Mouse (Mus musculus) urinary bladder, postnatal 10 days (tissue): ENCODE data around the gene Gm28038.

Source experiments
- DNase-seq: peaks from one replicate; pipeline ENCODE4 v3.0.0; 2022; ENCODE audit warnings: low spot score

Gm28038 gene

DNA sequence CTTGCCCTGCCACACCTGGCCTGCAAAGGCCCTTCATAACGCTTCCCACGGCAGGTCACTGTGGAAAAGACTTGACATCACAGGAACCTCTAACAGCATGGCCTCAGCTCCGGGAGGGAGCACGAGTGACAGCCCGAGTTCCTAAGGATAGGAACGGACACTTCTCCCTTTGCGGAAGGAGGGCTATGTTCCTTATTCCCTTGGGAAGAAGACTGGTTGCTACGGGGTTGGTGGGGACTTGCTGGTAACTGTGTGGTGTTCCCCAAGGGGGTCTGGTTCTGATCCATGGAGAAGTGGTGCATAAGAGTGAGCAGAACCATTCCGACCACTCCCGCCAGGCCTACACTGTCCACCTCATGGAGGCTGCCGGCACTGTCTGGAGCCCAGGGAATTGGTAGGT lies at the start of gene Gm28038:
Gene Gm28038 (plus strand): TSS at position 301 of the 400 bp plus-strand sequence.
- no peak for DNase-seq

DNA sequence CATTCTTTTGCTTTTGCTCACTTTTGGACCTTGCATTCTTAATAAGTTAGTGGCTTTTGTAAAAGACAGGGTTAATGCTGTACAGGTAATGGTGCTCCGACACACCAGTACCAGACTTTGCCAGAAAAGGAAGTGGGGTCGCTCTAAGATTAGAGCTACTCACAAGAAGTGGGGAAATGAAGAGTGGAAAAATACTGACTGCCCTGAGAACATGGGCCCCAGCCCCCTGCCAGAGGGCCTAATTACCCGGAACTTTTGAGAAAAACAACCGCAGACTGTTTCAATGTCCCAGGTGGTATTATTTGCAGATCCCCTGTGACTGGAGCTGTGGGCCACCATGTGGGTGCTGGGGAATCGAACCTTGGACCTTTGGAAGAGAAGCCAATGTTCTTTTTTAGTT lies 45.2 kb upstream of the Gm28038 start:
- no peak for DNase-seq

DNA sequence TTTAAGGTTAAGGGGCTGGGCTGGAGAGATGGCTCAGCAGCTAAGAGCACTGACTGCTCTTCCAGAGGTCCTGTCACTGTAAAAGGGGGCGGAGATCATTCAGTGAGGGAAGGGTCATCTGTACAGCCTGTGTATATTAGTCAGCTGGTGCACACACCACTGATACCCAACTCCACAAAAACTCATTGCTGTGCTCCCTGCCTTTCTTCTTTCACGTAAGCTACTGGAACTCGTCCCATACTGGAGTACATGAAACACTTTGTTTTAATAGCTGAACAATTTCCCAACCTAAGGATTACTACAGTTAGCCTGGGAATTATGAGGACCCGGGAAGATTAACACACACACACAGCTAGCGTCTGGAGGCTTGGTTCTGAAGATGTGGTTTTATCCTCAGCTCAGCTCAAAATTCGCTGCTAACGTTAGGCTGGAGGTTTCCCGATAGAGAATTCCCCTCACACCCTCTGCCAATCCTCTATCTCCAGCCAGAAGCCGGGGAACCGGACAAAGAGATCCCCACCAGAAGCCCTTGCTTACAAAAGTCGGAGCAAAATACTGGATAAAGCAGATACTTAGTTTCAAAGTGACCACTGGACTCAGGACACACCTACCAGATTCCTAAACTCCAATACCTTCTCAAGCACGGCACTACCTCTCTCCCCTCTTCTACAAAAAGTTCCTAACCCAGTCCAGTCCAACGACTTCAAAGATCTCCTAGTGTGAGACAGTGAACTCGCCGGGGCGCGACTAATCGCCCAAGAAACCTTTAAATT lies 44.2 kb upstream of the Gm28038 start:
- DNase-seq = no peak

DNA sequence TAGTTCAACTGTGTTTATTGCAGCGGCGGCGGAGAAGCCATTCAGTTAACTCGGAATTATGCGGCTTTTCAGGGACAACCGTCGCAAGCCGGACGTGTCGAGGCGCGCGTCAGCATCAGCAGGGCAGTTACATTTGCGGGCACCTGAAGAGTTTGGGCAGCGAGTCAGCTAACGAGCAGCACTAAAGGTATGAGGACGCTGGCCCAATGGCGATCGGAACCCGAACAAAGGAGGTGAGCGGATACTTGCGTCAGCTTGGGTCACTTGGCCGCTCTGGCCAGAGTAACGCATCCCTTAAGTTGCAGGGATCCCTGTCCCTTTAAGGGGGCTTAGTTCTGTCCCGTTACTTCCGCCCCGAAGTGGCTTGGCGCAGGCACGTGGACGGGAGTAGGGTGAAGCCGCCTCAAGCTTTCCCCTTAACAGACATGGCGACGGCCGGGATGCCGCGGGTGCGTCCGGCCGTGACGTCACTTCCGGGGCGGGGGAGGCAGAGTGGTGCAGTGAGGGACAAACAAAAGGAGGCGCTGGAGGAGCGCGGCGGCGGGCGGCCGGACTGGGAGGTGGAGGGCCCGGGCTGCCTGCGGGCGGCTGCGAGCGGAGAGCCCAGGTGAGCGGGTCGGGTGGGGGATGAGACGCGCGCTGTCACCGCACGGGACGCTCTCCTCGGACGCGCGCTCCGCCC lies 43.5 kb upstream of the Gm28038 start, which contains the start of gene Lrrc8a:
Gene Lrrc8a (plus strand): TSS at position 517 of the 682 bp plus-strand sequence.
- DNase-seq = peak; percentile 100

DNA sequence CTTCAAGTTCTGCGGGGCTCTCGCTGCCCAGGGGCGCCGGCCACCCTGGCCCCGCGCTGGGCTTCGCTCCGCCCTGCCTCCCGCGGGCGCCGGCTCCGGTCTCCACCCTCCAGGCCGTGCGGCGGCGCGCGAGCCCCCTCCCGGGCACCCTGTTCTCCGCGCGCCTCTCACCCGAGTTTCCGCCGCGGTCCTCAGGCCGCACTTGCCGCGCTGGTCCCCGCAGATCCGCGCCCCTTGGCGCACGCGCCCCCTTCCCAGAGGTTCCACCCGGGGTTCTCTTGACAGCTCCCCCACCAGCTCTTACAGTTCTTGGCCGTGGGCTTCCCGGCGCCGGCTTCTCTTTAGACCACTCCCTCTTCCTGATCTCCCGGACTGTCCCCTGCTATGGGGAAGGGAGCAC lies 43.0 kb upstream of the Gm28038 start:
- DNase-seq = no peak

DNA sequence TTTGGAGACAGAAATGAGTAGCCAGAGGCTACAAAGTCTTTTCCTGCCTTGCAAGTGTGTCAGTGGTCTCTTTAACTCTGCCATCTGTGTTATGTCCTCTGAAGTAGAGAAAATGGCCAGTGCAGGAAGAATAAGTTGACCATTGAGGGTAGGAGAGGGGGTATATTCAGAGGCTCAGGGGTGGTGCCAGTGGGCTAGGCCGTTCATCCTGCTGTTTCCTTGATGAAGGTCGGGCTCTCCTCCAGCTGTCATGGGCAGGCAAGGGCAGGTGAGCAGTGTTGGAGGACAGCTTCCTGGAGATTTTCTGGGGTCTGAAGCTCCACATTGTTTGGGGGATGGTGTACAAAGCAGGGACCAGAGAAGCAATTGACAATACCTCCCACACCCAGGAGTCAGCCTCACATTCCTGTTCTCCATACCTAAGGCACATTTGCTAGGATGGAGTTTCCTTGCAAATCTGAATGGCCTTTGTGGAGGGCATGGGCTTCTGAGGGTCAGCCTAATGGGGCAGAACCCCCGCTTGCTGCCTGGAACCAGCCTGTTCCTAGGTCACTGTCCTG lies 41.9 kb upstream of the Gm28038 start:
- no peak for DNase-seq

DNA sequence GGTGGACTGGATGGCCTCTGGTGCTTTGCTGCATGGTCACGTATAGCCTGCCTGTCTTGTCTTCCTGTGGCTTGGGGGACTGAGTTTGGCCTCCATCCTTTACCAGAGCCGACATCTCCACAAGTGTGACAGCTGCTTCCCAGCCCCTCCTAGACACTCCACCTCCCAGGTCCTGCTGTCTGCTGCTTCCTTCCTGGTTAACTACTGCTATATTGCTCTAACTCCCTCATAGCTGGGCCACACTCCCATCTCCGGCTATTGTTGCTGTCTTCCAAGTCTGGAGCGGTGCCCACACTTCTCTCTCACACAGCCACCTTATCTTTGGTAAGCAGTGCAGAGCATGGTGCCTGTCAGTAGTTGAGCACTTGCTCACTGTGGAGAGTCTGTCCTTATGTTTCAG lies 41.1 kb upstream of the Gm28038 start:
- no peak for DNase-seq

DNA sequence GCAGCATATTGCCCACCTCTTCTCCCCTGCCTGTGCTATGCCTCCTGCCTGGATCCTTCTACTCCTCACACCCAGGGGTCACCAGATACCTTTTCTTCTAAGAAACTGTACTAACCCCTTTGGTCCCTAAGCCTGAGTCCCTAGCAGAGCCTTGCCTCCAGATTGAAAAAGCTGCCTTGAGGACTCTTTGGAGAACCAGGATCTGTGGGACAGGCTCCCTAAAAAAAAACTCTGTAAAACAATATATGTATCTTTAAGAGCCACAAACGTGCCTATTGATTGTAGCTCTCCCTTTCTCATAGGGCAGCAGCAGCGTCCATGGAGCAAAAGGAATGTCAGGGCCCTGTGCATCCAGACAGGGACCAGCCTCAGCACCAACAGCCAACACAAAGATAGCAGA lies 40.6 kb upstream of the Gm28038 start, which contains the start of gene Gm28035:
Gene Gm28035 (plus strand): TSS at position 301 of the 400 bp plus-strand sequence.
- DNase-seq = no peak

DNA sequence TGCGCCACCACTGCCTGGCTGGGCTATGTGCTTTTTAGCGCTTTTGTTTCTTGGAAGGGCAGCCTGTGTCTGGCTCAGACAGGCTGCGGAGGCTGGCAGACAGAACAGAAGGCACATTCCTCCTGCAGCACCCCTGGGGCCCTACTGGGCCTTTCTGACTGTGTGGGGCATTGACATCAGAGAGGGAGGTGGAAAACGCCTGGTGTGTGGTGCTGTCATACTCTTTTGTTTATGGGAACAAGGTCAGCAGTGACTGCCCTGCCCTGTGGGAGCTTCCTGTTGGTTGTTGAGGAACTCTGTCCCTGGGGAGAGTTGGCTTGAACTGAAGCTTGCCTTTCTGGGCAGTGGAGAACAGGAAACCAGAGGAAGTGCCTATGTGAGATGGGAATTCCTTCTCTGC lies 38.3 kb upstream of the Gm28038 start:
- DNase-seq = no peak

DNA sequence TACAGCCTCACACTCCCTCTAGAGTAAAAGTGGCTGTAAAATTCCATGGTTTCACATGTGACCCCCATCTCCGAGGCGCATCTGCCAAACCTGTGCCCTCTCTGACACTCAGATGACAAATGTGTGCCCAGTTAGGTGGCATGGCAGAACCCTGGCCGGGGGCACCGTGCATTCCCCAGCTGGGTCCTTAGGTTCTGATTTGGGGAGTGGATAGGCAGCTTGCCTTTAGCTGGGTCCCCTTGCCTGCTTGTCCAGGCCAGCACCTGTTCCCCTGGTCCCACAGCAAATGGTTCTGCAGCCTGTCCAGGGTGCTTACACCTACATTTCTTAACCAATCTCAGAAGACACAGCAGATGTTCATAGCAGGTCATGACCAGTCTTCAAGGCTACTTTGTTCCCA lies 37.5 kb upstream of the Gm28038 start:
- DNase-seq = no peak

DNA sequence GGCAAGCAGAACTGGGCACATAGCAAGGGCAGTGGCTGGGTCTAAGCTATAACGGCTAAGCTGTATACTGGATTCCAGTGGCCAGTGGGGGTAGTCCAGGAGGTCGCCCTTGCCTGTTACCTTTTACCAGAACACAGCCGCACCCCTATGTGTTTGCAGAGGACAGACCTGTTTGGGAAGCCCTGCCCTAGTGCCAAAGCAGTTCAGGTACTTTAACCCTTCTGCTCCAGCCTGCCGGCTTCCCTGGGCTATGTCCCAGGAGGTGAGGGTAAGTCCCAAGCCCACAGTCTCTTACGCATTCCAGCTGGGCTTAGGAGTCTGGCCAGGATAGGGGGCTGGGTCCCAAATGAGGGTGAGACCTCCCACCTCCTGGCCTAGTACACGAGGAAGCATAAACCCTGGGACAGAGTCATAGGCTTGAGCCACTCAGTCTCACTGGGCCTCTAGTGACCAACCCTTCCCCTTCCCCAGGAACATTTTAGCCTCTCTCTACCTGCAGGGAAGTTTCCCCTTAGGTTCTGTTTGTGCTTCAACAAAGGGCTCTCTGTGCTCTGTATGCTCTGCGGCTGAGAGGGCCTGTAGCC lies 36.2 kb upstream of the Gm28038 start:
- no peak for DNase-seq

DNA sequence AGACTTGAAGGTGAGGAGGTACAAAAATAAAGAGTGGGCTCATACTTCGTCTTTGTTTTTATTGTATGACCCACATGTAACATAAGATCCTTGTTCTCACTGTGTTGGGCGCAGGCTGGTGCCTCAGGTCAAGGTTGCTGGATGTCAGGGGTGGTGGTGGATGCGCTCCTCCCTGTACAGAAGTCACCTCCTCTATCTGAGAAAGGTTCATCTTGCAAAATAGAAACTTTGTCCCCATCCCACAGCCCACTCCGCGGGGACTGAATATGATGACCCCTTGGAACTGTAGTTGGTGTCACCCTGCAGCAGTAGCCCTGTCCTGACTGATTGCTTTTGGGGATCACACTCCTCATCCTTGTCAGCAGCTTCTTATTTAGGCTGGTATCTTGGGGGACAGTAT lies 33.8 kb upstream of the Gm28038 start:
- no peak for DNase-seq

DNA sequence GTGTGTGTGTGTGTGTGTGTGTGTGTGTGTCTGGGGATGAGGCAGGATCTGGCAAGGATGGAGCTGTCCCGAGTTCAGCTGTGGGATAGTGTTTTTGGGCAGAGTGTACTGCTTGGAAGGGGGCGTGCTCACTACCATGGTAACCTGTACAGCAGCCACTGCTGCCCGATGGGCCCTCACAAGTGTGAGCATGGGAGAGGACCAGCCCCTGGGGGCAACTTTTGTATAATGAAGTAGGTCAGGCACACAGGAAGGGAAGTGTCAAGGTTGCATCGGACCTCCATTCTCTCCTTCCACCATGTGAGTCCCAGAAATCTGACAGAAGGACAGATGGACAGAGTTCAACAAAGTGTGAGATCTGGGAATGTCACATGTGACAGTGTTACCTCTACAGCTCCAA lies 33.2 kb upstream of the Gm28038 start:
- DNase-seq = no peak

DNA sequence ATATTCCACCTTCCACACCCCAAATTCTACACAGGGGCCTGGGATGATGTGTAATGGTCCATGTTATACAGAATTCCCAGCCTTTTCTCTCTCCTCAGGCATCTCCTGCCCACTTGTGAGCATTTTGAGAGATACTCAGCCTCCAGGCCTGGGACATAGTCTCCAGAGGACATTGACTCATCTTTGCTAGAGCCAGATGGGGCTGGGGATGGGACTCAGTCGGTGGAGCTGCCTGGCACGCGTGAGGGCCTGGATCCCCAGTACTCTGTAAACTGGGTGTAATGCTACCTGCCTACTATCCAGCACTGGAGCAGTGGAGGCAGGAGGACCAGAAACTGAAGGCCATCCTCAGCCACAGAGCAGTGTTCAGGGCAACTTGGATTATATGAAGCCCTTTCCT lies 31.7 kb upstream of the Gm28038 start:
- DNase-seq = no peak

DNA sequence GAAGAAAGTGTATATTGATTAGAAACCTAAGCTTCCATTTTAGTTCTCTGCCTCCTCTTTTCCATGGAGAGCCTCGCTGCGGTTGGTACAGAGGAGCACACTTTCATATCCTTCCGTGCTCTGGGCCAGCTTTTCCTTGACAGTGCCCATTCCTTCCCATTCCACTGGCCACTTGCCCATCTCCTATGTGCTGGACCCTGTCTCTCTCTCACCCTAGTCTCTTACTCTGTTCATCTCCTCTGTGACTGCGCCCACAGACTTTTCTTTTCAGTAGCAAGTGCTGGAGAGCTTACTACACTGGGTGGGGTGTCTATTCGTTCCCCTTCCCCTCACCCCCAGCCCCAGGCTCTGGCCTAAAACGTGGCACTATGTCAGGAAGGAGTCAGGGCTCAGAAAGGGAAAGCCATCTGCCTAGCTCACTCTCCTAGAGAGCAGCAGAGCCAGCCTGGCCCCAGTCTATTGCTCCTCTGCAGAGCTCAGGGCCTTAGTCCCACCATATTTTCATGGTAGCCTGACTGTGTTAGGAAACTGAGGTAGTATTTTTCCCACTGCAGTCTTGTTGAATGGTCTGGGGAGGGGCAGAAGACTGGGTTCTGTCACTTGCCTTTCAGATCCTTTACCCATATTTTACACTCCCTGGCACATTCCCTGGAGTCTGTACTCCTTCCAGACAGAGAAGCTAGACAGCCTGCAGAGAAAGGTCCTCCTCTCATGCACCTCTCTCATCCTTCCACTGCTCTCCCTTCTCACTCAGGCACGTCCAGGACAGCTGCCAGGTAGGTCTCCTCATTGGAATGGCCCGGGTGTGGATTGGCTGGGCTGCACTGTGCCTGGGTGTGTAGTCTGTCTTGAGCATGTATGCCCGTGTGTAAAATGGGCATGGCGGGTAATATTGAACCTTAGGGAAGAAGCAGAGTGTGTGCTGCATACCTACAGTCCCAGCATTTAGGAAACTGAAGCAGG lies 30.4 kb upstream of the Gm28038 start:
- DNase-seq = no peak

DNA sequence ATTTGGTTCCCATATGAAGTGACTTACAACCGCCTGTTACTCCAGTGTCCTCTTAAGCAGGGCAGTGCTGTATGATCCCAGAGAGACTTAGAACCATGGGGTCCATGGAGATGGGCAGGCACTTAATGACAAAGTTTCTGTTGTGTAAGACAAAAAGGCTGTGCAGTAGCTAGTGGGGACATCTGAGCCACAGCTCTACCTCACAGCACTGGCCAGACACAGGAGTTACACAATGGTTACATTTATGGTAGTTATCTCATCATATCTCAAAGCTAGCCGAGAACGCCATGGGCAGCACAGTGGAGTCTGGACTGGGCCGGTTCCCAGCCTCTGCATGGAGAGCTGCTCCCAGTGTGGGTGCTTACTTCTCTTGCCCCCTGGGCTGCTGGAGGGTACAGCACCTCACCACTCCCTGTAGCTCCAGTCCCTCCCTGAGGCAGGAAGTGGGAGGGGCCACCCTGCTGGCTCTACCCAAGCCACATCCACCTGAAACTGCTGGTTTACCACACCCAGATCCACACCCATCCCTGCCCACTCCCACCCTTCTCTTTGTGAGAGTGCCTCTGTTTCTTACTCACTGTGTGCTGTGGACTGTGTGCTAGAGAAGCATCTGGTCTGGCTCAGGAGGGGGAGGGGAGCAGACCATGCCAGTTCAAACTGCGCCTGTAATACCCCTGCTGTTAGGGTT lies 29.3 kb upstream of the Gm28038 start:
- no peak for DNase-seq

DNA sequence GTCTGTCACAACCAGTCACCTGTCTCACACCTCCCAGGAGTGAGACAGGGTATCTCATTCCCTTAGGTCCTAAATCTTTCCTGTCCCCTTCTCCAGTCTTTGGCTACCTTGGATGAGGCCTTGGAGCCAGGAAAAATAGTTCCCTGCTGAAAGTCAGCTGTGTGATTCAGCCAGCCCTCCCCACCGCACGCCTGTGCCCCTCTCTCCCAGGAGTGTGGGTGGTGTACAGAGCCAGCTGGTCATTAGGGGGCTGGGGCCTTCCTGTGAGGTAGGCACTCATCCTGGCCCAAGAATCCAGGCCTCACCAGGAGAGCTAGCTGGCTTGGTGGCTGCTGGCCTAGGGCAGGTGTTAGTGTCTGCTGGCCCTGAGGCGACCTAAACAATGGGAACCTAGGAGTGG lies 28.3 kb upstream of the Gm28038 start:
- no peak for DNase-seq

DNA sequence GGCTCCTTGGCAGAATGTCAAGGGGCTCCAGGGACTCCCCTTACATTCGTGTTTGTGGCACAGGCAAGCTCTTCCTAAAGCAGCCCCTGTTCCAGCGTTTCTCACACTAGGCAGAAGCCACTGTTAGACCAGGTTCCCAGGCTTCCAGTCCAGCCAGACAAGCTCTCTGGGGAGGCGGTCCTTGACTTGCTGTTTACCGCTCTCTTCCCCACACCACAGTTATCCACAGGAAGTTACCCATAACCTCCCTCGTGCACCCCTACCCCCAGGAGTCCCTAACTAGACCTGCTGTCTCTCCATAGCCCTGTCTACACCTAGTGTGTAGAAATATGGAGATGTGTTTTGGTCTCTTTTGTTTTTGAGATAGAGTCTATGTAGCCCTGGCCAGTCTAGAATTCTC lies 27.0 kb upstream of the Gm28038 start:
- no peak for DNase-seq

DNA sequence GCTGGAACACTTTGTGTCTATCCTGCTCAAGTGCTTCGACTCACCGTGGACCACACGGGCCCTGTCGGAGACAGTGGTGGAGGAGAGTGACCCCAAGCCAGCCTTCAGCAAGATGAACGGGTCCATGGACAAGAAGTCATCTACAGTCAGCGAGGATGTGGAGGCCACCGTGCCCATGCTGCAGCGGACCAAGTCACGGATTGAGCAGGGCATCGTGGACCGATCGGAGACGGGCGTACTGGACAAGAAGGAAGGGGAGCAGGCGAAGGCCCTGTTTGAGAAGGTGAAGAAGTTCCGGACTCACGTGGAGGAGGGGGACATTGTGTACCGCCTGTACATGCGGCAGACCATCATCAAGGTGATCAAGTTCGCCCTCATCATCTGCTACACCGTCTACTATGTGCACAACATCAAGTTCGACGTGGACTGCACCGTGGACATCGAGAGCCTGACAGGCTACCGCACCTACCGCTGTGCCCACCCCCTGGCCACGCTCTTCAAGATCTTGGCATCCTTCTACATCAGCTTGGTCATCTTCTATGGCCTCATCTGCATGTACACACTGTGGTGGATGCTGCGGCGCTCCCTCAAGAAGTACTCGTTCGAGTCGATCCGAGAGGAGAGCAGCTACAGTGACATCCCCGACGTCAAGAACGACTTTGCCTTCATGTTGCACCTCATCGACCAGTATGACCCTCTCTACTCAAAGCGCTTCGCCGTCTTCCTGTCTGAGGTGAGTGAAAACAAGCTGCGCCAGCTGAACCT lies 25.0 kb upstream of the Gm28038 start:
- DNase-seq = no peak

DNA sequence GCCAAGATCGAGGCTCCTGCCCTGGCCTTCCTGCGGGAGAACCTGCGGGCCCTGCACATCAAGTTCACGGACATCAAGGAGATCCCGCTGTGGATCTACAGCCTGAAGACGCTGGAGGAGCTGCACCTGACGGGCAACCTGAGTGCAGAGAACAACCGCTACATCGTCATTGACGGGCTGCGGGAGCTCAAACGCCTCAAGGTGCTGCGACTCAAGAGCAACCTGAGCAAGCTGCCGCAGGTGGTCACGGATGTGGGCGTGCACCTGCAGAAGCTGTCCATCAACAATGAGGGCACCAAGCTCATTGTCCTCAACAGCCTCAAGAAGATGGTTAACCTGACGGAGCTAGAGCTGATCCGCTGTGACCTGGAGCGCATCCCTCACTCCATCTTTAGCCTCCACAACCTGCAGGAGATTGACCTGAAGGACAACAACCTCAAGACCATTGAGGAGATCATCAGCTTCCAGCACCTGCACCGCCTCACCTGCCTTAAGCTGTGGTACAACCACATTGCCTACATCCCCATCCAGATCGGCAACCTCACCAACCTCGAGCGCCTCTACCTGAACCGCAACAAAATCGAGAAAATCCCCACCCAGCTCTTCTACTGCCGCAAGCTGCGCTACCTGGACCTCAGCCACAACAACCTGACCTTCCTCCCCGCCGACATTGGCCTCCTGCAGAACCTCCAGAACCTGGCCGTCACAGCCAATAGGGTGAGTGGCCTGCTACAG lies 24.1 kb upstream of the Gm28038 start:
- DNase-seq = no peak
